Mouse (Mus musculus): ENCODE measurements around the gene Shroom3. TPM values are rescaled to one million over a fixed set of nuclear protein-coding genes. Genes with fewer than 3 reads are reported as not detected.

The Shroom3 gene
- polyA plus RNA-seq, 1 experiment from 2014 or later: 8.0 TPM

DNA sequence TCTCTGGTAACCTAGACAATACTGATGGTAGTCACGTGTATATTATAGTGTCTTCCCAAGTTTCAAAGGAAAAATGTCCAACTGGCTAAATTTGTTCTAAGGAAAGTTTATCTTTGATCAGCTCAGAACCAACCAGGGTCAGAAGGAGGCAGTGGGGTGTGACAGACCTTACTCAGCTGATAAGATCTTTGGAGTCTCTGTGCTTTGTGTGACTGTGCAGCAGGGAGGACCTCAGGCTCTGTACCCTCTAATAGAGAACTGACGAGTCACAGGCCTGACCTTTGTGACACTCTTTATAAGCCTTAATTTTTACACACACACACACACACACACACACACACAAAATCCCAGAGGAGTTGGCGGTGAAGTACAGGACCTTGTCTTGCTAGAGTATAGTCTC lies 193.9 kb downstream of the Shroom3 start:
- no peaks in the 10 kb centered on the region for H3K27me3 ChIP-seq (replicated peaks; ENCODE audit: control insufficient read depth, insufficient read depth, low read length)
- H3K4me1 ChIP-seq (replicated peaks; ENCODE audit: control insufficient read depth, insufficient read depth, low read length): peaks cover 9% of the 10 kb centered on the region; the same call in 1 of the 2 replicates
- H3K9me3 ChIP-seq (ENCODE audit: control insufficient read depth): no peaks in the 10 kb centered on the region
- H3K9ac ChIP-seq (ENCODE audit: low read depth, low read length): no peak overlapping the region
- H3K27ac ChIP-seq (ENCODE audit: low read depth, low read length): no peak overlapping the region
- H3K36me3 ChIP-seq (ENCODE audit: control insufficient read depth, insufficient read depth): no peaks in the 10 kb centered on the region
- ATAC-seq: no peak
- no peak for TF ChIP-seq CTCF (IDR thresholded peaks at IDR 0.05; ENCODE audit: low read depth)
- H3K4me3 ChIP-seq (ENCODE audit: low read depth, low read length): no peak overlapping the region
- 45% methylated on average over 3 of the region's 3 CpGs for WGBS
- no peak overlapping the region for H3K4me2 ChIP-seq (replicated peaks; ENCODE audit: low read depth)

DNA sequence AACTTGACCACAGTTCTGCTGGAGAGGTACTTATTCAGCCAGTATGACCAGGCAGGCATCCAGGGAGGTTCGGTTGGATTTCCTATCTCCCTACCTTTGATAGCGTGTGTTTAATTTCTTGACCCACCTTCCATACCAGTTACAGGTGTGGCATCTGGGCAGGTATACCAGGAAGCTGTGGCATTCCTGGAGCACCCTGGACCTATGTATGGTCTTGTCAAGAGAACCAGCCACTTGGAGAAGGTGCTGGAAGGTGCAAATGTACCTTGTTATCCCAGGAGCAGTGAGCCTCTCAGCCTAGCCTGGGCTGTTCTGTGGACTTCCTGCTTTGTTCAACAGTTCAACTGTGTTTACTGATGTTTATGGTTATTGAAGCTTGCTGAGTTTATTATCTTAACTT lies 197.2 kb downstream of the Shroom3 start:
- no peak for TF ChIP-seq CTCF (IDR thresholded peaks at IDR 0.05; ENCODE audit: low read depth)
- Histone ChIP-seq H3K36me3 (ENCODE audit: control insufficient read depth, insufficient read depth) (no peaks in the 10 kb centered on the region), H3K4me1 (replicated peaks; ENCODE audit: control insufficient read depth, insufficient read depth, low read length) (peaks cover 9% of the 10 kb centered on the region; the same call in 1 of the 2 replicates), H3K9me3 (ENCODE audit: control insufficient read depth) (no peaks in the 10 kb centered on the region), H3K4me2 (replicated peaks; ENCODE audit: low read depth) (no peak overlapping the region), H3K27ac (ENCODE audit: low read depth, low read length) (peak overlapping the region; percentile 80), H3K9ac (ENCODE audit: low read depth, low read length) (0 out of 2 replicates have a peak overlapping the region, but pooled peaks have one; percentile 7), H3K4me3 (ENCODE audit: low read depth, low read length) (no peak overlapping the region), H3K27me3 (replicated peaks; ENCODE audit: control insufficient read depth, insufficient read depth, low read length) (no peaks in the 10 kb centered on the region)
- ATAC-seq: peak; percentile 86
- 23% methylated on average over 2 of the region's 2 CpGs for WGBS

GRCm38 (mm10) chr5:92880893-92881292 lies 197.7 kb downstream of the Shroom3 start:
- Histone ChIP-seq H3K27me3 (replicated peaks; ENCODE audit: control insufficient read depth, insufficient read depth, low read length) (no peaks in the 10 kb centered on the region), H3K4me2 (replicated peaks; ENCODE audit: low read depth) (no peak overlapping the region), H3K27ac (ENCODE audit: low read depth, low read length) (peak overlapping the region; percentile 80; the same call in 1 of the 2 replicates), H3K36me3 (ENCODE audit: control insufficient read depth, insufficient read depth) (no peaks in the 10 kb centered on the region), H3K9me3 (ENCODE audit: control insufficient read depth) (no peaks in the 10 kb centered on the region), H3K9ac (ENCODE audit: low read depth, low read length) (no peak overlapping the region), H3K4me3 (ENCODE audit: low read depth, low read length) (no peak overlapping the region), H3K4me1 (replicated peaks; ENCODE audit: control insufficient read depth, insufficient read depth, low read length) (peaks cover 10% of the 10 kb centered on the region; the same call in 1 of the 2 replicates)
- peak; percentile 8; the same call in 1 of the 2 replicates for ATAC-seq
- TF ChIP-seq CTCF (IDR thresholded peaks at IDR 0.05; ENCODE audit: low read depth): no peak
- 16% methylated on average over 4 of the region's 4 CpGs for WGBS

DNA sequence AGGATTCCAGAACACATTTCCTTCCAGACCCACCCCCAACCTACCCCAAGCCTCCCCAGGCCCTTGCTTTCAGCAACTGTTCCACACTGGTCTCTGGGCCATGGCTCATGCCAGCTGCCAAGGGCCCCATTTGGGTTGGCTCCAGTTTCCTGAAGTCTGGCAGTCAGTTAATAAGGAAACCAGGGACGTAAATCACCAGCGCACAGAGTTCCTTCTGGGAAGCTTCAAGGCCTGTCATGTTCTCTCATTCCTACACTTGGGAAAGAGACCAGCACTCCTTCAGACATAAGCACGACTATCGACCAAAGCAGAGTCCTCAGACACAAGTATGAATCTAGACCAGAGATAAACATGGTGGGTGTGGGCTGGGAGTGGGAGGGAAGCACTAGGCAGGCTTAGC lies 202.9 kb downstream of the Shroom3 start:
- H3K27ac ChIP-seq (ENCODE audit: low read depth, low read length): peak overlapping the region; percentile 62; the same call in 1 of the 2 replicates
- H3K27me3 ChIP-seq (replicated peaks; ENCODE audit: control insufficient read depth, insufficient read depth, low read length): no peaks in the 10 kb centered on the region
- H3K4me3 ChIP-seq (ENCODE audit: low read depth, low read length): no peak overlapping the region
- H3K4me1 ChIP-seq (replicated peaks; ENCODE audit: control insufficient read depth, insufficient read depth, low read length): peaks cover 17% of the 10 kb centered on the region; the same call in 1 of the 2 replicates
- WGBS: 14% methylated on average over 4 of the region's 4 CpGs
- no peak overlapping the region for H3K4me2 ChIP-seq (replicated peaks; ENCODE audit: low read depth)
- no peak for TF ChIP-seq CTCF (IDR thresholded peaks at IDR 0.05; ENCODE audit: low read depth)
- peak; percentile 37 for ATAC-seq
- no peaks in the 10 kb centered on the region for H3K9me3 ChIP-seq (ENCODE audit: control insufficient read depth)
- no peaks in the 10 kb centered on the region for H3K36me3 ChIP-seq (ENCODE audit: control insufficient read depth, insufficient read depth)
- no peak overlapping the region for H3K9ac ChIP-seq (ENCODE audit: low read depth, low read length)

DNA sequence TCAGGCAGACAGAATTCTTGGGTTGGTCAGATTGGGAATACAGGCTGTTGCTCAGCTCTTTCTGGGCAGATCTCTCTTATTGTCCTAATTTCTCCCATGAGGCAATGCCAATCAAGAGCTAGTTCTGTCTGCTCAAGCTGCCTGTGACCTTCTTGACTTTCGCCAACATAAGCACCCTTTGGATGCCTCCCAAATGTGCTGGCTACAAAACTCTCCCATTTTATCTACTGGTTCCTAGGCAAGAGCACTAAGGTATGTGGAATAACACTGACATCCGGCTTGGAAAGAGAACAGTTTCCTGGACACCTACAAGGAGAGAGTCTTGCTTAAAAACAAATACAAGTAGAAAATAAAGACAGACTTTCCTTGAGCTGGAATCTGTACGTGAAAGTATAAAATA lies 204.3 kb downstream of the Shroom3 start:
- H3K4me2 ChIP-seq (replicated peaks; ENCODE audit: low read depth): no peak overlapping the region

GRCm38 (mm10) chr5:92888628-92889241 lies 205.5 kb downstream of the Shroom3 start:
- H3K9me3 ChIP-seq (ENCODE audit: control insufficient read depth): no peaks in the 10 kb centered on the region
- peak; percentile 79 for ATAC-seq
- no peak overlapping the region; the same call in 1 of the 2 replicates for H3K4me2 ChIP-seq (replicated peaks; ENCODE audit: low read depth)
- H3K36me3 ChIP-seq (ENCODE audit: control insufficient read depth, insufficient read depth): no peaks in the 10 kb centered on the region
- WGBS: 29% methylated on average over 8 of the region's 8 CpGs
- H3K4me3 ChIP-seq (ENCODE audit: low read depth, low read length): no peak overlapping the region
- no peak for TF ChIP-seq CTCF (IDR thresholded peaks at IDR 0.05; ENCODE audit: low read depth)
- no peak overlapping the region for H3K9ac ChIP-seq (ENCODE audit: low read depth, low read length)
- H3K27me3 ChIP-seq (replicated peaks; ENCODE audit: control insufficient read depth, insufficient read depth, low read length): no peaks in the 10 kb centered on the region
- peak overlapping the region; percentile 46; the same call in 1 of the 2 replicates for H3K27ac ChIP-seq (ENCODE audit: low read depth, low read length)
- peaks cover 17% of the 10 kb centered on the region; the same call in 1 of the 2 replicates for H3K4me1 ChIP-seq (replicated peaks; ENCODE audit: control insufficient read depth, insufficient read depth, low read length)

More for the DNA sequence above, 204.3 kb downstream of the Shroom3 start:
- H3K9me3 ChIP-seq (ENCODE audit: control insufficient read depth): no peaks in the 10 kb centered on the region
- no peak for ATAC-seq
- 60% methylated on average over 3 of the region's 3 CpGs for WGBS
- no peaks in the 10 kb centered on the region for H3K27me3 ChIP-seq (replicated peaks; ENCODE audit: control insufficient read depth, insufficient read depth, low read length)
- no peak overlapping the region for H3K4me3 ChIP-seq (ENCODE audit: low read depth, low read length)
- H3K27ac ChIP-seq (ENCODE audit: low read depth, low read length): no peak overlapping the region
- no peaks in the 10 kb centered on the region for H3K36me3 ChIP-seq (ENCODE audit: control insufficient read depth, insufficient read depth)
- H3K9ac ChIP-seq (ENCODE audit: low read depth, low read length): no peak overlapping the region
- peaks cover 13% of the 10 kb centered on the region; the same call in 1 of the 2 replicates for H3K4me1 ChIP-seq (replicated peaks; ENCODE audit: control insufficient read depth, insufficient read depth, low read length)
- TF ChIP-seq CTCF (IDR thresholded peaks at IDR 0.05; ENCODE audit: low read depth): no peak
